Mouse (Mus musculus) forebrain, embryonic 16.5 days (tissue): ENCODE data around the gene Ctrb1. TPM values are rescaled to one million over a fixed set of nuclear protein-coding genes. Genes with fewer than 3 reads are reported as not detected.

Source experiments
- ATAC-seq: fragments of 200-750 bp; cut with Nextera tagmentation; 2 replicates; pipeline ENCODE4 v1.8.0; 2017; ENCODE audit warnings: mild to moderate bottlenecking, moderate library complexity
- H3K27ac ChIP-seq: fragments of 300-500 bp; sonication (generic); 2 replicates; pipeline ENCODE4 v1.5.1; 2014; ENCODE audit warnings: low read length, control low read depth
- H3K27me3 ChIP-seq: fragments of 300-500 bp; sonication (generic); replicated peaks from 2 replicates; pipeline ENCODE4 v1.6.1; 2014; ENCODE audit warnings: low read length; ENCODE audit not compliant: control insufficient read depth, insufficient read depth
- H3K36me3 ChIP-seq: fragments of 300-500 bp; sonication (generic); 2 replicates; pipeline ENCODE4 v1.6.1; 2014; ENCODE audit not compliant: control insufficient read depth, insufficient read depth
- H3K4me1 ChIP-seq: fragments of 300-500 bp; sonication (generic); replicated peaks from 2 replicates; pipeline ENCODE4 v1.6.1; 2014; ENCODE audit warnings: low read length; ENCODE audit not compliant: control insufficient read depth, insufficient read depth
- H3K4me2 ChIP-seq: fragments of 300-500 bp; sonication (generic); 2 replicates; pipeline ENCODE4 v1.6.1; 2014; ENCODE audit warnings: mild to moderate bottlenecking, low read length, control low read depth
- H3K4me3 ChIP-seq: fragments of 300-500 bp; sonication (generic); replicated peaks from 2 replicates; pipeline ENCODE4 v1.5.1; 2014; ENCODE audit warnings: mild to moderate bottlenecking, low read length, control low read depth
- H3K9ac ChIP-seq: fragments of 300-500 bp; sonication (generic); replicated peaks from 2 replicates; pipeline ENCODE4 v1.6.1; 2014; ENCODE audit warnings: low read depth, low read length, control low read depth
- H3K9me3 ChIP-seq: fragments of 300-500 bp; sonication (generic); 2 replicates; pipeline ENCODE4 v1.6.1; 2016; ENCODE audit warnings: low read length; ENCODE audit not compliant: control insufficient read depth
- WGBS: fragments of 180-500 bp; shearing (Covaris S2); extraction: QIAGEN DNeasy Blood & Tissue Kit; methylation state at CpG from one replicate; pipeline ENCODE4 v1.1.7; 2014; 5-methylcytosine and 5-hydroxymethylcytosine counted together
- polyA plus RNA-seq: library from polyadenylated mRNA; unstranded; fragments of >200 nt; fragmentation: Nextera tagmentation; extraction: Ambion mirVana; gene quantifications from 2 replicates; pipeline ENCODE4 v1.2.1, GENCODE M21; 2015

Gene Ctrb1
- polyA plus RNA-seq, 1 experiment from 2014 or later: not detected

DNA sequence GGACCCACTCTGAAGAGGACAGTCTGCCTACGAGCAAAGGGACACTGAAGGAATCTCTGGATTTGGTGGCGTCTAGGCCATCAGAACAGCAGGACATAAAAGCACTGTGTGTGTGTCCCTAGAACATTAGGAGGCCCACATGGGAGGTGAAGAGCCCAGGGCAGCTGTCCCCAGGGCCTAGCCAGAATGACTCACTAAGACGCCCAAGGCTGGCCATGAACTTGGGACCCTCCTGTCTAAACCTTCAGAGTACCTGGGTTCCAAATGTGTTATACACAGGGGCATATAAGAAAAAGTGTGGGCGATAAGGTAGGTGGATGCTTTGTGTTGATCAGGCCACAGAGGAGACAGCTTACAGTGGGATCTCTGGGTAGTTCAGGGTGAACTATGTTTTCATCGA, 9.9 kb upstream of the Ctrb1 start:
- ATAC-seq: no peak
- no peak overlapping the region for H3K9ac ChIP-seq
- 90% methylated on average over 5 of the region's 5 CpGs for WGBS

DNA sequence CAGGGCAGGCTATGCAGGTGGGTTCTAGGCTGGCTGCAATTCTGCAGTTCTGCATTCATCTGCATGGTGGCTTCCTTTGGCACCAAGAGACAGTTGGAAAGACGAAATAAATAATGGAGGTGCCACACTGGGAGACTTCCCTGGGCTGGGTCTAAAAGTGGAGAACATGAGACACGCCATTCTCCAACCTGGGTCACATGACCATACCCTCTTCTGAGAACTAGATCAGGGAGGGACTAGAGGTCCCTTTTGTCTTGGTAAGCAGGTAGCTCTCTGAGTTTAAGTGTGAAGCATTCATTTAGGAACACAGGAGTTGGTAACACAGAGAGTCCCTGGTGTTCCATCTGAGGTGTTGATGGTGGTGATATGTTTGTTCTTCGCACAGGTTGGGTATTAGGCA, 9.4 kb upstream of the Ctrb1 start:
- WGBS: 79% methylated on average over 3 of the region's 3 CpGs
- no peaks in the 10 kb centered on the region for H3K27me3 ChIP-seq
- H3K36me3 ChIP-seq: no peaks in the 10 kb centered on the region
- no peaks in the 10 kb centered on the region for H3K4me1 ChIP-seq
- H3K4me2 ChIP-seq: no peak overlapping the region
- no peak overlapping the region for H3K9ac ChIP-seq
- no peak overlapping the region for H3K27ac ChIP-seq
- H3K4me3 ChIP-seq: no peak overlapping the region
- no peak for ATAC-seq
- H3K9me3 ChIP-seq: no peaks in the 10 kb centered on the region

More for the DNA sequence above, 9.9 kb upstream of the Ctrb1 start:
- Histone ChIP-seq H3K4me3 (no peak overlapping the region), H3K4me1 (no peaks in the 10 kb centered on the region), H3K36me3 (no peaks in the 10 kb centered on the region), H3K27ac (no peak overlapping the region), H3K9me3 (no peaks in the 10 kb centered on the region), H3K27me3 (no peaks in the 10 kb centered on the region), H3K4me2 (no peak overlapping the region)

DNA sequence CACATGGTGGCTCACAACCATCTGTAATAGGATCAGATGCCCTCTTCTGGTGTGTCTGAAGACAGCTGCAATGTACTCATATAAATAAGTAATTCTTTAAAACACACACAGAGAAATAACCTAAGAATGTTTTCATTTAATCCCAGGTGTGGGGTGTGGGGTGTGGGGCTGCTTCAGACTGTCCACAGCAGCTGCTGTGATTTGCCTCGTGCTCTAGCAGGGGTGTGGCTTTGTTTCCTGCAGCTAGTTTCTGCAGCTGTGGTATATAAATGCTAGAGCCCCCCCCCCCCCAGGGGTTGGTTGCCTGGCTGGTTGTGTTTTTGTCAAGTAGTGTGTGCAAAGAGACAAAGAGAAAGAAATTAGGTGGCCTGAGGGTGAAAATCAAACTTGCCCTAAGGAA, 8.2 kb upstream of the Ctrb1 start:
- Histone ChIP-seq H3K9me3 (no peaks in the 10 kb centered on the region), H3K4me2 (no peak overlapping the region), H3K4me3 (no peak overlapping the region), H3K27me3 (no peaks in the 10 kb centered on the region), H3K27ac (no peak overlapping the region), H3K36me3 (no peaks in the 10 kb centered on the region), H3K4me1 (no peaks in the 10 kb centered on the region), H3K9ac (no peak overlapping the region)
- ATAC-seq: no peak
- 5% methylated on average over 1 of the region's 1 CpGs for WGBS

DNA sequence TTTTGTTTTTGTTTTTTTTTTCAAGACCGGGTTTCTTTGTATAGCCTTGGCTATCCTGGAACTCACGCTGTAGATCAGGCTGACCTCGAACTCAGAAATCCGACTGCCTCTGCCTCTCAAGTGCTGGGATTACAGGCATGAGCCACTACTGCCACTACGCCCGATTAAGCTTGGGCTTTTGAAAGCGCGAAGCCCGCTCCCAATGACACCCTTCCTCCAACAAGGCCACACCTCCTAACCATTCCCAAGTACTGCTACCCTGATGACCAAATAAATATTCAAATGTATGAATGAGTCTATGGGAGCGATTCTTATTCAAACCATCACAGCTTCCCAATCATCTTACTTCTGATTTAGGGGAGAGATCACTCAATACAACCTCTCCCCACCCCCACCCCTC, 6.8 kb upstream of the Ctrb1 start:
- no peaks in the 10 kb centered on the region for H3K9me3 ChIP-seq
- H3K4me1 ChIP-seq: no peaks in the 10 kb centered on the region
- H3K4me2 ChIP-seq: no peak overlapping the region
- H3K27me3 ChIP-seq: no peaks in the 10 kb centered on the region
- 83% methylated on average over 10 of the region's 10 CpGs for WGBS
- H3K36me3 ChIP-seq: no peaks in the 10 kb centered on the region
- no peak overlapping the region for H3K4me3 ChIP-seq
- no peak overlapping the region for H3K9ac ChIP-seq
- ATAC-seq: no peak
- no peak overlapping the region for H3K27ac ChIP-seq

DNA sequence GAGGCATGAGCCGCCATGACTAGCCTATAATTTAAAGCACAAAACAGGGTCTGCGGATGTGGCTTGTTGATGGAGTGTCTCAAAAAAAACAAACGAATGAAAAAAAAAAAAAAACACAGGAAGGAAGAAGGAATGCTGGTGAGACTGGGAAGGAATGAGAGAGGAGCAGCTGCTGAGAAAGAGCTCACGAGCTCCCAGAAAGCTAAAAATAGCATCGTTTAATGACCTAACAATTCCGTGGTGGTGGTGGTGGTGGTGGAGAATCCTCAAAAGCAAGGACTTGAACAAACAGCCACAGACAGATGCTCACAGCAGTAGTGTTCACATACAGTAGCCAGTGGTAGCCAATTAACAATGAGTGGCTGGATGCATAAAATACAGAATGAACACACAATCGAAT, 4.6 kb upstream of the Ctrb1 start:
- 65% methylated on average over 7 of the region's 7 CpGs for WGBS
- Histone ChIP-seq H3K9me3 (no peaks in the 10 kb centered on the region), H3K36me3 (no peaks in the 10 kb centered on the region), H3K4me2 (no peak overlapping the region), H3K27ac (no peak overlapping the region), H3K27me3 (no peaks in the 10 kb centered on the region), H3K4me3 (no peak overlapping the region), H3K9ac (no peak overlapping the region), H3K4me1 (no peaks in the 10 kb centered on the region)
- no peak for ATAC-seq

DNA sequence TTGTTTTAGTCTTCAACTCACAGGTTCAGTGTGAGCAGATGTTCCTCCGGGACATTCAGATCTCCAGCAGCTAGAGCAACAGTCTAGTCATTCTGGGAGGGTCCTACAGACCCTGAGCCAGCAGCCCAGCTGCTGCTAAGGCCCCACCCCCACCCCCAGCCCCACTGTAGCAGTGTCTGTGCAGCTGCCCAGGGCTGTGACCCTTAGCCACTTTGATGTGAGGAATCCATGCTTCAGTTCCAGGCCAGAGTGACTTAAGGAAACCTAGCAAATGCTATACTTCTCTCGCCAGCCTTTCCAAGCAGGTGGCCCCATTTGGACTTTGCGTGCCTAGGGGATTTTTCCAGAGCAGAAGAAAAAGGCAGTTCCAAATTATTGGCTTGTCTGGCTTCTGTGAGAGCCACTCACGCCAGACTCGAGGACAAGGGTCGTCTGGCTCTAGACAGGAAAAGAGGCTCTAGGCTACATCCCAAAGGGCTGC, 2.5 kb upstream of the Ctrb1 start:
- 82% methylated on average over 6 of the region's 6 CpGs for WGBS
- no peaks in the 10 kb centered on the region for H3K36me3 ChIP-seq
- H3K9ac ChIP-seq: no peak overlapping the region
- no peaks in the 10 kb centered on the region for H3K27me3 ChIP-seq
- H3K4me1 ChIP-seq: no peaks in the 10 kb centered on the region
- H3K4me2 ChIP-seq: no peak overlapping the region
- no peaks in the 10 kb centered on the region for H3K9me3 ChIP-seq
- H3K27ac ChIP-seq: no peak overlapping the region
- no peak for ATAC-seq
- no peak overlapping the region for H3K4me3 ChIP-seq

DNA sequence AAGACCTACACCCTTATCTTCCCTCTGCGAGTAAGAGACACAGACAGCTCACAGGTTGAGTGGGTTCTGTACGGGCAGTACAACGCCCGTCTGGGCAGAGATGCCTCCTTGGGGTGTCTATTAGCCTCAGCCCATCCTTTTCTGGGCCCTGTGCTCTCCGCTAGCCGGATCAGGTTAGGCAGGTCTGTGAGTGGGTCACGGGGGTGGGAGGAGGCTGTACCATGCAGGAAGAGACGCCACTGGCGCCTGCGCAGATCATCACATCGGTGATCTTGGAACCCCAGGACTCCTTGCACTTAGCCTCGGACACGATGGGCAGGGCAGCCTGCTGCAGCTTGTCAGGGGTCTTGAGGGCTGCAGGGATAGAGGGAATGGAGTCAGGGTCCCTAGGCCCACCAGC, 3.9 kb downstream of the Ctrb1 start:
- H3K4me3 ChIP-seq: no peak overlapping the region
- no peaks in the 10 kb centered on the region for H3K27me3 ChIP-seq
- no peak for ATAC-seq
- WGBS: 80% methylated on average over 13 of the region's 13 CpGs
- H3K4me1 ChIP-seq: no peaks in the 10 kb centered on the region
- no peaks in the 10 kb centered on the region for H3K9me3 ChIP-seq
- no peak overlapping the region for H3K4me2 ChIP-seq
- H3K36me3 ChIP-seq: no peaks in the 10 kb centered on the region
- no peak overlapping the region for H3K9ac ChIP-seq
- H3K27ac ChIP-seq: no peak overlapping the region

DNA sequence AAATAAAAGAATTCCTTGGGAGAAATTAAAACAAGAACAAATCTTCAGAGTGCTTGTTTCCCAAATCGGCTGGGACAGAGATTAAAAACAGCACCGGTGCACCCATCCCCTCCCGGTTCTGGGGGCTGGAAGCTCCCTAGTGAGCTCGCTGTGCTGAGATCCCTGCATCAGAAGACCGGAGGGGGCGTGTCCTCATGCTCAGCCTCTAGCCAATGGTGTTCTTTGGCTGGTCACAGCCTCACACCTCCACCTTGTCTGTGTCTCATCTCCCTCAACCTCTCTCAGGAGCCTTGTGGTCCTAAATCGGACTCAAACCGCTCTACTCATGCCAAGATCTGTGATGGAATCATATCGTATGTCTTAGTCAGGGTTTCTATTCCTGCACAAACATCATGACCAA, 8.3 kb downstream of the Ctrb1 start:
- Histone ChIP-seq H3K4me1 (no peaks in the 10 kb centered on the region), H3K4me3 (no peak overlapping the region), H3K9me3 (no peaks in the 10 kb centered on the region), H3K9ac (no peak overlapping the region), H3K27ac (no peak overlapping the region), H3K36me3 (no peaks in the 10 kb centered on the region), H3K4me2 (no peak overlapping the region), H3K27me3 (no peaks in the 10 kb centered on the region)
- 44% methylated on average over 9 of the region's 9 CpGs for WGBS
- no peak for ATAC-seq

DNA sequence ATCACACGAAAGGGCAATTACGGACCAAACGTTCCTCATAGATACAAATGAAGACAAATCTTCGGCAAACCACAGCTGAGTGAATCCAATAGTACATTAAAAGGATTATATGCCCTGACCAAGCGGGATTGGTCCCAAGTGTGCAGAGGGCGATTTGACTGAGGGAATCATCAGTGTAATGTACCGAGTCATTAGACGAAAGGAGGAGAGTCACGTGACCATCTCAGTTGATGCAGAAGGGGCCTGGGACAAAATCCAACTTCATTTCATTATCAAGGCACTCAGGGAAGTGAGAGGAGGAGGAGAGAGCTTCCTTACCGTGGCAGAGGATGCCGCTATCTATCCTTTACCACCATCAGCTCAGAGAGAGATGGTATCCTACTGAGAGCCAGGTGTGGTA, 9.7 kb downstream of the Ctrb1 start:
- H3K36me3 ChIP-seq: no peaks in the 10 kb centered on the region
- H3K4me1 ChIP-seq: no peaks in the 10 kb centered on the region
- no peak for ATAC-seq
- no peak overlapping the region for H3K4me2 ChIP-seq
- H3K9ac ChIP-seq: no peak overlapping the region
- no peaks in the 10 kb centered on the region for H3K27me3 ChIP-seq
- H3K27ac ChIP-seq: no peak overlapping the region
- no peak overlapping the region for H3K4me3 ChIP-seq
- peaks cover under 1% of the 10 kb centered on the region; the same call in 1 of the 2 replicates for H3K9me3 ChIP-seq
- 65% methylated on average over 11 of the region's 11 CpGs for WGBS

DNA sequence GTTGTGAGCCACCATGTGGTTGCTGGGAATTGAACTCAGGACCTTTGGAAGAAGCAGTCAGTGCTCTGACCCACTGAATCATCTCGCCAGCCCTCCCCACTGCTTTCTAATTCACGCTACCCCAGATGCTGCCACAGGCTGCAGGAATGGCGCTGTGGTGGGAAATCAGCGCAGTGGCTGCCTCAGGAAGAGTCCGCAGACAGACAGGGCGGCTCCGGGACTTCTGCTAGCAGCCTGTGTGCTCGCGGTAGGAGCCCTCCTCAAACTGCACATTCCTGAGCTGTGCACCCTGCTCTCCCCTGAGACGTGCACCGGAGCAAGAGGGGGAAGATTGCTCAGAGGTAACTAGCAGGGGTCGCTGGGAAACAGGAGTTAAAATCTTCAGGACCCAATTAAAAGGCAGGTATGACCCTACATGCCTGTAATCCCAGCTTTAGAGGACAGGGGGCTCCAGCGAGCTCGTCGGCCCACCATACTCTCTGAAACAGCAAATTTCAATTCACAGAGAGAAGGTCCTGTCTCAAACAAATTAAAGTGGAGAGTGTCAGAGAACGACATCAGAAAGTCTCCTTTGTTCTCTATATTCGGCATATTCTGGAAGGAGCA, 10.3 kb downstream of the Ctrb1 start:
- H3K27me3 ChIP-seq: no peaks in the 10 kb centered on the region
- peaks cover 2% of the 10 kb centered on the region; the same call in 1 of the 2 replicates for H3K9me3 ChIP-seq
- no peak overlapping the region for H3K4me3 ChIP-seq
- no peak for ATAC-seq
- no peak overlapping the region for H3K4me2 ChIP-seq
- H3K27ac ChIP-seq: no peak overlapping the region
- WGBS: 42% methylated on average over 17 of the region's 17 CpGs
- no peaks in the 10 kb centered on the region for H3K4me1 ChIP-seq
- no peaks in the 10 kb centered on the region for H3K36me3 ChIP-seq
- H3K9ac ChIP-seq: no peak overlapping the region
